Mouse (Mus musculus): Measurements from ENCODE around the gene Taok3.
"Not testable (repeated sequence)": the region's sequence is repeated elsewhere in the genome, so short reads cannot be mapped to it uniquely, and the experiment has no call there.

The Taok3 gene

GRCm38 (mm10) chr5:117263566-117263965 is 143.6 kb downstream of the Taok3 start:
- no peak for DNase-seq (ENCODE audit: low spot score)

GRCm38 (mm10) chr5:117264701-117265100 is 144.8 kb downstream of the Taok3 start:
- DNase-seq (ENCODE audit: low spot score), result peak; percentile 64

GRCm38 (mm10) chr5:117267913-117268312 is 148.0 kb downstream of the Taok3 start:
- DNase-seq (ENCODE audit: low spot score), result no peak

GRCm38 (mm10) chr5:117268749-117269148 is 148.8 kb downstream of the Taok3 start:
- no peak for DNase-seq (ENCODE audit: low spot score)

GRCm38 (mm10) chr5:117269395-117269794 is 149.5 kb downstream of the Taok3 start:
- DNase-seq (ENCODE audit: low spot score), result no peak

- no peak for DNase-seq (ENCODE audit: low spot score)
Observed at GRCm38 (mm10) chr5:117271945-117272344, 152.0 kb downstream of the Taok3 start.

- no peak for DNase-seq (ENCODE audit: low spot score)
Observed at GRCm38 (mm10) chr5:117274817-117275216, 154.9 kb downstream of the Taok3 start.

GRCm38 (mm10) chr5:117277784-117278183 is 157.9 kb downstream of the Taok3 start:
- DNase-seq (ENCODE audit: low spot score), result no peak

GRCm38 (mm10) chr5:117278809-117279668 is 159.1 kb downstream of the Taok3 start:
- DNase-seq (ENCODE audit: low spot score), result no peak

GRCm38 (mm10) chr5:117279669-117280050 is 159.7 kb downstream of the Taok3 start:
- no peak for DNase-seq (ENCODE audit: low spot score)

- DNase-seq (ENCODE audit: low spot score), result no peak
Observed at GRCm38 (mm10) chr5:117281536-117281935, 161.6 kb downstream of the Taok3 start.

GRCm38 (mm10) chr5:117282360-117282759 is 162.4 kb downstream of the Taok3 start:
- no peak for DNase-seq (ENCODE audit: low spot score)

- no peak for DNase-seq (ENCODE audit: low spot score)
Observed at GRCm38 (mm10) chr5:117284029-117284428, 164.1 kb downstream of the Taok3 start.

- DNase-seq (ENCODE audit: low spot score), result no peak
Observed at GRCm38 (mm10) chr5:117284682-117285081, 164.8 kb downstream of the Taok3 start.

- no peak for DNase-seq (ENCODE audit: low spot score)
Observed at GRCm38 (mm10) chr5:117285266-117285665, 165.3 kb downstream of the Taok3 start.

- DNase-seq (ENCODE audit: low spot score), result no peak
Observed at GRCm38 (mm10) chr5:117286286-117286685, 166.4 kb downstream of the Taok3 start.

GRCm38 (mm10) chr5:117286831-117287822 is 167.2 kb downstream of the Taok3 start, which contains the start of gene Pebp1:
TSS of gene Pebp1 (minus strand) at chr5:117287625.
- peak; percentile 98 for DNase-seq (ENCODE audit: low spot score)

- DNase-seq (ENCODE audit: low spot score), result no peak
Observed at GRCm38 (mm10) chr5:117289646-117290045, 169.7 kb downstream of the Taok3 start.

GRCm38 (mm10) chr5:117290081-117290480 is 170.2 kb downstream of the Taok3 start:
- no peak for DNase-seq (ENCODE audit: low spot score)

GRCm38 (mm10) chr5:117291312-117291711 is 171.4 kb downstream of the Taok3 start:
- no peak for DNase-seq (ENCODE audit: low spot score)

GRCm38 (mm10) chr5:117292547-117292946 is 172.6 kb downstream of the Taok3 start:
- no peak for DNase-seq (ENCODE audit: low spot score)

- DNase-seq (ENCODE audit: low spot score), result not testable (repeated sequence)
Observed at GRCm38 (mm10) chr5:117293776-117294175, 173.8 kb downstream of the Taok3 start.

- DNase-seq (ENCODE audit: low spot score), result no peak
Observed at GRCm38 (mm10) chr5:117295011-117295410, 175.1 kb downstream of the Taok3 start.

Data from embryo, embryonic 10 days (tissue).